Mouse (Mus musculus): ENCODE data around the gene Snrpa.

DNA sequence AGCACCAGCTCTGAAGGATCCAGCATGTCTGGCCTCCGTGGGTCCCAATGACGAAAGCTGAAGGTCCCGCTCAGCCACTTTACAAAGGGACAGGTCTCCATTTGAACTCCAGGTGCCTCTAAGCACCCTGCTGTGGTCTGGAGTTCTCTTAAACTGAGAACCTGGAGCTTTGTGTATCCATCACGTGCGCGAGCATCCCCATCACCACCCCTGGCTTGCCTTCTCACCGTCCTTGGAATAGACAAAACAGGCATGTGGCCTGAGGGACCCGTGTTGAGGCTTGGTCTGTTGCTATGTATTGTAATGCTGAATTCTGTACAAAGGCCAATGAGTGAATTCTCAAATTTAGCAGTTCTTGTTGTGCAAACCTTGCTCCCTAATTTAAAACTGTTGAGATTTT lies 2.7 kb upstream of the Snrpa start:
- no peak for TF ChIP-seq CTCF (IDR thresholded peaks at IDR 0.05; ENCODE audit: control insufficient read depth, insufficient read depth, insufficient read length)
- no peak for TF ChIP-seq USF1 (IDR thresholded peaks at IDR 0.05; ENCODE audit: low read depth)
- TF ChIP-seq MAX (IDR thresholded peaks at IDR 0.05) = no peak
- TF ChIP-seq MYOG (IDR thresholded peaks at IDR 0.05; ENCODE audit: control insufficient read depth, extremely low read depth, insufficient read length) = no peak
